Mouse (Mus musculus) embryonic fibroblast, embryonic 13.5 days (primary cell): ENCODE measurements around the gene Adam22.

Source experiments
- CTCF ChIP-seq: IDR thresholded peaks from 2 replicates; pipeline ENCODE4 v1.5.1; 2011; ENCODE audit warnings: mild to moderate bottlenecking, control low read depth, low read length, moderate library complexity, borderline replicate concordance; ENCODE audit not compliant: insufficient read depth
- POLR2A ChIP-seq: IDR thresholded peaks from 2 replicates; pipeline ENCODE4 v1.6.1; 2011; ENCODE audit warnings: low read depth, mild to moderate bottlenecking, control low read depth, low read length, moderate library complexity

- TF ChIP-seq CTCF = no peak
- TF ChIP-seq POLR2A = no peak
Observed at GRCm38 (mm10) chr5:8077481-8077880, 290.5 kb downstream of the Adam22 start.
